Mouse (Mus musculus) lung, adult 2 months (tissue): ENCODE data around the gene Golm1.

Experiments used
- CTCF ChIP-seq: fragments of 200-500 bp; IDR thresholded peaks from 2 replicates; pipeline ENCODE4 v1.5.1; 2011; ENCODE audit warnings: mild to moderate bottlenecking, low read length, control low read depth; ENCODE audit not compliant: insufficient read depth
- POLR2A ChIP-seq: fragments of 200-500 bp; IDR thresholded peaks from 2 replicates; pipeline ENCODE4 v1.6.1; 2011; ENCODE audit warnings: low read depth, mild to moderate bottlenecking, control low read depth, low read length, borderline replicate concordance; ENCODE audit errors: extremely low read depth

- no peak for TF ChIP-seq CTCF
- TF ChIP-seq POLR2A: no peak
Measured at GRCm38 (mm10) chr13:59649781-59650180, 25.8 kb downstream of the Golm1 start.
